Mouse (Mus musculus): ENCODE measurements around the gene Tead1.

GRCm38 (mm10) chr7:112773601-112774000, 94.5 kb downstream of the Tead1 start:
- TF ChIP-seq CTCF (IDR thresholded peaks at IDR 0.05; ENCODE audit: insufficient read depth, low read depth, low read length) (no peak), POLR2A (IDR thresholded peaks at IDR 0.05; ENCODE audit: insufficient read depth, low read depth, low read length) (no peak)
